Mouse (Mus musculus): ENCODE measurements around the gene Dstn. TPM values are rescaled to one million over a fixed set of nuclear protein-coding genes. Genes with fewer than 3 reads are reported as not detected.

Dstn gene
- polyA plus RNA-seq, 1 experiment, result 179 TPM

DNA sequence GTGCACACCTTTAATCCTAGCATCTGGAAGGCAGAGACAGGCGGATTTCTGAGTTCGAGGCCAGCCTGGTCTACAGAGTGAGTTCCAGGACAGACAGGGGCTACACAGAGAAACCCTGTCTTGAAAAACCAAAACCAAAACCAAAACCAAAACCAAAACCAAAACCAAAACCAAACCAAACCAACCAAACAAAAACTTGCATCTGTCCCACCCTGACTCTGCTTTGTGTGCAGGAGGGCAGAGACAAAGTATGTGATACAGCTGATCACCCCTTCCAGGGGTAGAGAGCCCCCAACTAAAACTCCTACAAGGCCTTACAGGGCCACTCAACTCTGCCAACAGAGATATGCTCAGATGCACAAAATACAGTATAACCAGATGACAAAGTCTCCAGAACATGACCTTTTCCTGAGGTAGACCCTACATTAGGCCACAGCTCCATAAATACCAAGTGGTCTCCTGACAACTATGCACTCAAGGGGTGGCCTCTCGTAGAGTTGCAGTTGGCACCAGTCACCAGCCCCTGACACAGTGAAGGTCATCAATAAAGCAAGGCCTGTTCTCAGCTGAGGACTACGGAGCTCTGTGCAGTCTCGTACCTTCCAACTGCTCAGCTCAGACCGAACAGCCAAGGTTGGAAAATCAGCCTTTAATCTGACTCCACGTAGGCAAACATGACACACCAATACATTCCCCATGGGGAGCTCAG, 77.0 kb downstream of the Dstn start:
- Histone ChIP-seq H3K27ac (ENCODE audit: insufficient read depth, low read depth, low read length) (no peak overlapping the region), H3K4me3 (ENCODE audit: insufficient read depth, low read length) (no peak overlapping the region), H3K4me1 (ENCODE audit: control insufficient read depth, insufficient read depth, low read length) (peaks cover 23% of the 10 kb centered on the region)
- no peak for TF ChIP-seq POLR2A (IDR thresholded peaks at IDR 0.05; ENCODE audit: borderline replicate concordance, low read depth, low read length)
- no peak for TF ChIP-seq CTCF (IDR thresholded peaks at IDR 0.05; ENCODE audit: low read depth, low read length)

Other genes with a start within 250 kb of the Dstn start
- gene Bfsp1, start 52.1 kb upstream of the Dstn start, polyA plus RNA-seq (2012; ENCODE audit: insufficient read depth, insufficient read length, missing spikeins), result not detected in 2 replicates
- gene Rrbp1, start 95.9 kb downstream of the Dstn start, polyA plus RNA-seq (2012; ENCODE audit: insufficient read depth, insufficient read length, missing spikeins), result 282 and 287 TPM in 2 replicates
- gene Banf2, start 117.7 kb downstream of the Dstn start, polyA plus RNA-seq (2012; ENCODE audit: insufficient read depth, insufficient read length, missing spikeins), result not detected in 2 replicates

All from bone marrow macrophage, adult 2 months (primary cell).